Mouse (Mus musculus) G1E (cell line): Measurements from ENCODE around the gene Ubash3b.

ENCODE experiments used
- CTCF ChIP-seq: IDR thresholded peaks from 2 replicates; pipeline ENCODE4 v1.5.1; 2012; ENCODE audit warnings: low read depth, low read length, inconsistent platforms, mixed read lengths
- GATA1 ChIP-seq: IDR thresholded peaks from 2 replicates; pipeline ENCODE4 v1.6.1; 2012; ENCODE audit warnings: borderline replicate concordance, low read length, inconsistent platforms, mixed read lengths
- POLR2AphosphoS5 ChIP-seq: IDR thresholded peaks from 2 replicates; pipeline ENCODE4 v1.6.1; 2012; ENCODE audit warnings: low read depth, low read length, inconsistent platforms; ENCODE audit not compliant: insufficient replicate concordance
- TAL1 ChIP-seq: conservative IDR thresholded peaks from 2 replicates; pipeline ENCODE4 v1.6.1; 2012; ENCODE audit warnings: low read depth, low read length, inconsistent platforms, mixed read lengths

DNA sequence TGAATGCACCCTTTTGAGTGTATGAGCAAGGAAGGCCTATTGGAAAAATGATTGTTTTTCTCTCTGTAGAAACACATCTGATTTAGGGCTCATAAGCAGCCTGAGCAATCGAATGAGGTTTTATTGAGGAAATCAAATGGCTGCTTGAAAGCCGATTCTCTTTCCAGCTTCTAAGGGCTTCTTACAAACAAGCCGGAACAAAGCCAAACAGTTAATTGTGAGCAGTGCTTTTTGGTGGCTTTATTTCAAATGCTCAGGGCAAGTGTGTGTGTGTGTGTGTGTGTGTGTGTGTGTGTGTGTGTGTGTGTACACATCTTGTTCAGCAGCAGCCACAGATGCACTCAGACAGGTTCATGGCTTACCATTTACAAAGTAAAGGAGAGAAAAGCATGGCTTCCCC, 200.1 kb downstream of the Ubash3b start:
- no peak for TF ChIP-seq TAL1
- no peak for TF ChIP-seq POLR2AphosphoS5
- no peak for TF ChIP-seq CTCF
- no peak for TF ChIP-seq GATA1
